Mouse (Mus musculus) retina, embryonic 14.5 days (tissue): ENCODE measurements around the gene Efcab5.
A peak's percentile ranks its signal among the peaks of the same experiment; 100 is the strongest.

Experiments
- DNase-seq: peaks from one replicate; pipeline ENCODE4 v3.0.0-alpha.2; 2015; ENCODE audit warnings: low spot score

Gene Efcab5

GRCm38 (mm10) chr11:77188868-77189267 is at the start of gene Efcab5:
Efcab5 (minus strand) TSS chr11:77188968.
- no peak for DNase-seq

- DNase-seq: no peak
These were observed 46.5 kb upstream of the Efcab5 start for GRCm38 (mm10) chr11:77235267-77235666.

DNA sequence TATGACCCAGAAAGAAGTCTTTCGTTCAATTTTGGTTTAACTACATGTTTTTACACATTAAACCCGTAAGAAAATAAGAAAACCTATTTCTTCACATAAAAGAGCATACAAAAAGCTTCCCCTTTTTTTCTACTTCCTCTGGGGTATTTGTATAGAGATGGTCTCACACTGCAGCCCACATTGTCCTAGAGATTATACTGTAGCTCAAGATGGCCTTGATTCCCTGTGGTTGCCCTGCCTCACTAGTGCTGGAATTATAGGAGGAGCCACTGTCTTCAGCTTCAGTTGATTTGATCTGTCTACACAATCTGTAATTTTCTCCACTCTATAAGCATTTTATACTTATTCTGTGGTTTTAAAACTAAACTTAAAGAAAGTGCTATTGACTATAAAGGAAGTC is 42.7 kb upstream of the Efcab5 start:
- DNase-seq: no peak

GRCm38 (mm10) chr11:77230765-77231164 is 42.0 kb upstream of the Efcab5 start:
- no peak for DNase-seq

DNA sequence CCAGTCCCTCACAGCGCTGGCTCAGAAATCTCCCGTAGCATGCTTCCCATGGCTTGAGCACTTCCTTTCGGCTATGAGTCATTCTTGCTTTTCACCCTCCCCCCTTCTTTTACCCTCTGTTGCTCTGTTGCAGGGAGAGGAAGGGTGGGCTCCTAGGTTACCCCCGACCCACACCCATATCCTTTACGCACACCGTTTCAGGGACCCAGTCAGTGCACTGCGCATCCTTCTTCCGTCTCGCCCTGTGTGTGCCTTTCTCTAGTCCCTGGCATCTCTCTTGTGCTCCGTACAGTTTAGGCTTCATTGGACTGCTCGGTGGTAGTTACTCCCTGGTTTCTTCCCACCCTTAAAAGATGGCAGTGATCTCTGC is 28.0 kb upstream of the Efcab5 start:
- peak; percentile 45 for DNase-seq

DNA sequence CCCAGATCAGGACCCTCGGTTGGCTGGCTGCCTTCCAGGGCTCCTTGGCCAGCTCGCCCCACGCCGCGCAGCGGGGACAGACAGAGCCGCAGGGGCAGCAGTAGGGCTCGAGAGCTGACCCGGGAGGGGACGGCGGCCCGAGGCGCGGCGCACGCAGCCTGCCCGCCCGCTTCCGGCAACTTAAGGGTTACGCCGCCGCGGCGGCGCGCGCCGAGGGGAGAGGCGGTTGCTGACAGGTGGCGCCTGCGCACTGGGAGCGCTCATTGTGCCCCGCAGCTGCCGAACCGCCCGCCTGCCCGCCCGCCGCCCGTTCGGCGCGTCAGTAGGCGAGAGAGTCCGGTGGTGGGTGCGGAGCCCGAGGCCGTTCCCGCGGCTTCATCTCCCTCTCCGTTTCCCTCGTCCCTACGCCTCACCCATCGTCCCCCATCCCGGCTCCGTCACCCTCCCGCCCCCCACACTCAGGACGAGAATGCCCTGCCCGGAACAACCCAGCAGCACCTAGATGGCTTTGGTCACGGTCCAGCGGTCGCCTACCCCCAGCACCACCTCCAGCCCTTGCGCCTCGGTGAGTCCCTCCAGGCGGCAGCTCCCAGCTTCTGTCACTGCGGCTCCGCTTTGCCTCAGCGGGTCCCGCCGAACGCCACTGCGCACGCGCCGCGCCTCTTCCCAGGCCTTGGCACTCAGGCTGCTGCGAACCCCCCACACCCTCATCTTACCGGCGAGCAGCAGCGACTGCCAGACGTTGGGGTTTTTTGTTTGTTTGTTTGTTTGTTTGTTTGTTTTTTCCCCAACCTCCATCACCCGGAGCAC is 27.4 kb upstream of the Efcab5 start, which contains the start of gene Ssh2:
TSS of gene Ssh2 (plus strand) at position 337 of the 810 bp plus-strand sequence.
- peak; percentile 93 for DNase-seq

DNA sequence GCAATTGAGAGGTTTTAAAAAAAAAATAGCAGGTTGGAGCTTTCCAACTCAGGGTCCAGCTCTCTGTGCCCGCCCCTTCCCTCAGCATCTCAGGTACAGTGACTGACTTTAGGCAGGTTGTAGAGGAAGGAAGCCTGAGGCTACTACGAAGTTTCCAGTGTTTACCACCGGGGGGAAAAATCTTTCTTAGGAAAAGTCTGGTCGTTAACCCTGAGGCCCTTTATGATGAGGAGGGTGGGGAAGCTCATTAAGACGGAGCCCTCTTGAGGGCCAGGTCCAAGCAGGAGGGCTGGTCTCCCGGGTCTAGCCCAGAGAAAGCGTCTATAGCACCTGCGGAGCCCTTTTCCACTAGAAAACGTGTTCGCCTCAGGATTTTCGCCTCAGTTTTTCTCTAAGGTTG is 26.7 kb upstream of the Efcab5 start:
- DNase-seq: no peak

- DNase-seq: peak; percentile 89
These were observed 26.0 kb upstream of the Efcab5 start for GRCm38 (mm10) chr11:77214755-77215154.

GRCm38 (mm10) chr11:77214142-77214692 is 25.4 kb upstream of the Efcab5 start:
- DNase-seq: no peak

DNA sequence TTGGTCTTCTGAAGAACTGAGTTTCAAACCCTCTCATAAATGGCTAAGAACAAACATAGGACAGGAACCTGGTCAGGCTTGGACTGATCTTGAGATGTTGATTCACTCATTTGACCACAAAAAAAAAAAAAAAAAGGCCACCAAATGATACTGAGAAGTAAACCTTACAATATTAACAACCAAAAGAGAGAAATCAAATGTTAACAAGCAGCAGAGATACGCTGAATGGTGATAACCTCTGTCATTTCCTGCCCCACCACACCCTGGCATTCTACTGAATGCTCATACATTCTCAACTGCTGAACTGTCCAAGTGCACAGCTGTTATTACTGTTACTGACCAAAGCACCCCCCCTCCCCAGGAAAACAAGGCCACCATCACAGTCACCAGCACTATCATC is 11.9 kb upstream of the Efcab5 start:
- no peak for DNase-seq

DNA sequence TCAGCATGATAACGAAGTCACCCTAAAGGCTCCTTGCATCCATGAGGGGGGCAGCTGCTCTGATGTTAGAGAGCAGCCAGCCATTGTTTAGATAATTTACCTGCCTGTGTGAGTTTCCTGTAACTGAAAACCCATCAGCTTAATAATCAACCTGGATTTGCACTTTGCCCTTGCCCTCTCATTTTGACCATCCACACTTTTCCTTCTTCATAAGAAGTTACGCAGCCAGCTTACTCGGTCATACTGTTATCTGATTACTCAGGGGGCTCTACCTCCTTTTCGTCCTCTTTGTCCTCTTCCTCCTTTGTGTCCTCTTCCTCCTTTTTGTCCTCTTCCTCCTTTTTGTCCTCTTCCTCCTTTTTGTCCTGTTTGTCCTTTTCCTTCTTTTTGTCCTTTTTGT is 10.9 kb upstream of the Efcab5 start:
- no peak for DNase-seq

GRCm38 (mm10) chr11:77196181-77197143 is 7.7 kb upstream of the Efcab5 start:
- no peak for DNase-seq

- DNase-seq: no peak
These were observed 6.8 kb upstream of the Efcab5 start for GRCm38 (mm10) chr11:77195360-77196109.

- DNase-seq: no peak
These were observed 6.0 kb upstream of the Efcab5 start for GRCm38 (mm10) chr11:77194762-77195161.

DNA sequence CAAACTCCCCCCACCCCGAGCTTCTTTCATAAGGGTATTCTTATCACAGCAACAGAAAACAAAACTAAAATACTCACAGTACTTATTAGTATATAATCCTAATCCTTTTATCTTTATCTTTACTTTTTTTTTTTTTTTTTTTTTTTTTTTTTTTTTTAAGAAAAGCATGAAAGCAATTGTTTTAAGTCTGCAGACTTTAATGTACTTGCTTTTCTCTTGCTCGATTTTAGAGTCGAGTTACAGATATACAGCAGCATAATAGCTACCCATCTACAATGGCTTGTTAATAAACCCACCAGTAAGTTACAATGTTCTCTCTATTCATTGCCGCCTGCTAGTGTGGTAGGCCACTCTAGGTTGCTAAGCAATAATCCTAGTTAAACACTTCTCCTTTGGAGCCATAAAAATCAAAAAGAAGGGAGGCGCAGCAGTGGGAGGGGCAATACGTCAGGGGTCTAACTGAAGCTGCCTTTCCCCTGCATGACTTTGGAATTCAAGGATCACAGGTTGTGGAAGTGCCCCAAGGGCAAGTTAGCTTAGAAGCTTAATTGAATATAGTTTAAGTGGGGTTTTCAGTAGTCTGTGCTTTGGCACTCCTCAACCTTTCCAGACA is 5.3 kb upstream of the Efcab5 start:
- no peak for DNase-seq

GRCm38 (mm10) chr11:77193410-77193809 is 4.6 kb upstream of the Efcab5 start:
- no peak for DNase-seq

DNA sequence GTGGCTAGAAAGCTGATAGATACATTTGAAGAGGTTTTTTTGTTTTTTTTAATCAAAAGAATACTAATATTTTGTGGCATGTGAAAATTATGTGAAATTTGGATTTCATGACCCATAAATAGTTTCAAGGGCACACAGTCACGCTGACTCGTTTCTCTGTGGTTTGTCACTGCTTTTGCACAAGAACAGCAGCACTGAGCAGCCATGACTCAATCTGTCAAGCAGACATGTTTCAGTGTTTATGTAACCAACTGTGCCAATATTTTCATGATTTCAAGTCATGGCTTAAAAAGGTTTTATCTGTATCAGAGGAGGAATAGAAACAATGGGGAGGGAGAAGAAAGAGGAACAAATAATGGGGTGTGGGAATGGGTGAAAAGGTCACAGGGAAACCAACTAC is 3.8 kb downstream of the Efcab5 start:
- DNase-seq: no peak

GRCm38 (mm10) chr11:77182616-77183015 is 6.2 kb downstream of the Efcab5 start:
- DNase-seq: no peak

- no peak for DNase-seq
These were observed 6.7 kb downstream of the Efcab5 start for GRCm38 (mm10) chr11:77182041-77182440.

DNA sequence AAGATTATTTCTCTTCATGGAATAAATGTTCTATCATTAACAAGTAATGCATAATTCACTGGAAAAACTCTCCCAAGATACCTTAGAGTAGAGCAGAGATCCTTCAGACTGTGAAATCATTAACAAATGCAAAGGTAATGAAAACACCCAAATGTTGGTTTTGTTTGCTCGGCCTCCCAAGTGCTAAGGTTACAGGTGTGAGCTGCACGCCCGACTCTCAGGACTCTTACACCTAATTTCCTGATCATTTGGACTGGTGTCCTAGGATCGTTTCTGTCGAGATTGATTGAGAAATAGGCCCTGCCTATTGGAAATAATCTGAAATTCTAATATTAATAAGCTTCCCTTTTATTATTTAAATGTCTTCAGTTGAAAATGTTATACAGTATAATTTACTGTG is 7.2 kb downstream of the Efcab5 start:
- DNase-seq: no peak

- no peak for DNase-seq
These were observed 7.9 kb downstream of the Efcab5 start for GRCm38 (mm10) chr11:77180886-77181285.
